Mouse (Mus musculus): ENCODE results near the gene Fgr.

DNA sequence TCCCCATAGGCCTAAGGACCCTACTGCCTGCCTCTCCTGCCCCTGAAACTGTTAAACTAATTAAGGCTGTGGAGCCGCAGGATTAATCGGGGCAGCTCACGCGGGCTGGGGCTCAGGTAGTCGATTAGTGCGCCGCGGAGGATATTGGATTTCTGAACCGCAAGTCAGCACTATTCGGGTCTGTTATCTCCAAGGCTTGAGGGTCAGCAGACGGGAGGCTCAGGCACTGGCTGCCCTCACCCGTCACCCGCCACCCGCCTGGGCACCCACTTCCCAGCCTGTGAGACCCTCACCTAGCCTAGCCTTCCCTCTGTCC lies 77.6 kb downstream of the Fgr start:
- TF ChIP-seq POLR2A (IDR thresholded peaks at IDR 0.05; ENCODE audit: control insufficient read depth, extremely low read depth, insufficient read depth, low read length, poor library complexity), result no peak
- no peak for TF ChIP-seq CTCF (IDR thresholded peaks at IDR 0.05; ENCODE audit: borderline replicate concordance, control insufficient read depth, extremely low read depth, insufficient read depth, low read length, poor library complexity)

All from thymus, adult 2 months (tissue).